Mouse (Mus musculus): ENCODE results near the gene Msrb1. TPM values are rescaled to one million over a fixed set of nuclear protein-coding genes. Genes with fewer than 3 reads are reported as not detected.

The Msrb1 gene
- 33.3 and 33.8 TPM in 2 replicates for polyA plus RNA-seq (2015; fragmentation: Nextera tagmentation; extraction: Ambion mirVana)

DNA sequence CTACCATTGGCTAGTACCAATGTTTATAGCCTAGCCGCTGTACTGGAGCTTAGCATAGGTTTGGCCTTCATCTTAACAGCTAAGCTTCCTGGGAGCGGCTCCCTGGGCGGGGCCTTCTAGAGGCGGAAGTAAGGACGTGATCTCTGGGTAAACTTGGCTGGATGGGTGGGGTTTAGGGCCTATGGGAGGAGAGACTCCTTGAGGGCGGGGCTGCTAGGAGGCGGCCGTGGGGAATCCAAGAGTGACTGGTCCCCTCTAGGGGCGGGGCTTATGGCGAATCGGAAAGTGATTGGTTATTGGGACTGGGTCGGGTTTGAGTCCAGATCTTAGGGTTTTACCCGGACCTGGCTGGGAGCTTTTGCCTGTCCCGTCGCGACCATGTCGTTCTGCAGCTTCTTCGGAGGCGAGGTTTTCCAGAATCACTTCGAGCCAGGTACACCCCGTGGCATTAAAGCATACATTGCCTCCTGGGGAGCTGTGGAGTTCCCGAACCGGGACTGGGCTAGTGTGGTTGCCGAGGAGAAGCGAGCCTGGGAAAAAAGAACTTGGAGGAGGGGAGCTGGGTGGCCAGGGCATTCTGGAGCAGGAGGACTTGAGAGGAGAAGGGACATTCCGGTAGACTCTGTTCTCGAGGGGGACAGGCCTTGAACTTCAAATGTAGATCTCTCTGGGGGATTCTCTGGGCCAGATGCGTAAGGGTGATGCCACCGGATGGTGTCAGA lies at the start of gene Msrb1:
Gene Msrb1, plus strand, starts transcription at position 313 of the 722 bp plus-strand sequence.
- peak within 1 kb of the TSS; percentile 71 for H3K4me3 ChIP-seq (ENCODE audit: low read length)
- peaks cover 20% of the 10 kb centered on the region for H3K4me1 ChIP-seq (ENCODE audit: insufficient read depth, low read length)
- H3K27ac ChIP-seq (ENCODE audit: low read length) = peak within 1 kb of the TSS; percentile 87
- WGBS = under 1% methylated on average over 29 of the region's 29 CpGs
- H3K4me2 ChIP-seq (replicated peaks; ENCODE audit: low read depth, low read length) = peak within 1 kb of the TSS; percentile 90
- H3K9ac ChIP-seq (replicated peaks; ENCODE audit: low read length) = peak within 1 kb of the TSS; percentile 89
- ATAC-seq (ENCODE audit: low FRiP score, low TSS enrichment) = peak; percentile 96
- H3K9me3 ChIP-seq (ENCODE audit: low read length) = no peaks in the 10 kb centered on the region
- 0 out of 2 replicates have a peak, but pooled peaks cover 3% of the 10 kb centered on the region for H3K36me3 ChIP-seq (ENCODE audit: insufficient read depth, low read length)
- no peaks in the 10 kb centered on the region for H3K27me3 ChIP-seq (ENCODE audit: insufficient read depth, low read length)

DNA sequence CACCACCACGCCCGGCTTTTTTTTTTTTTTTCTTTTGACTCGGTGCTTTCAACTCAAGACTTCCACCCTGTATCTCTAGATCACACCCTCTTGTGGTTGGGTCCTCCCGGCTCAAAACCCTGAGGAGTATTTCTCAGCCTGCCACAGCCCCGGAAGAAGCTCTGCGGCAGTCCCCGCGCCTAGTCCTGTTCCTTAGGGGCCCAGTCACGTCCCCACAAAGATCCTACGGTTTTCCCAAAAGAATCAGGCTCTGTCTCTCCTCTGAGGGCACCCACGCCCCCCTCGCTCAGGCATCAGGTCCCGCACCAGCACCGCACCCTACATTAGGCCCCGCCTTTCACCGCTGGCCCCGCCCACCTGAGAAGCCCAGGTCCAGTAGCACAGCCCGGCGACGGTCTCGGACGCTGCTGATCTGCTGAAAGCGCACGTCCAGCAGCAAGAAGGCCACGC lies 49.3 kb upstream of the Msrb1 start:
- Histone ChIP-seq H3K9ac (replicated peaks; ENCODE audit: low read length) (peak overlapping the region; percentile 60), H3K9me3 (ENCODE audit: low read length) (no peaks in the 10 kb centered on the region), H3K27me3 (ENCODE audit: insufficient read depth, low read length) (peaks cover 42% of the 10 kb centered on the region), H3K36me3 (ENCODE audit: insufficient read depth, low read length) (peaks cover under 1% of the 10 kb centered on the region; the same call in 1 of the 2 replicates), H3K27ac (ENCODE audit: low read length) (no peak overlapping the region), H3K4me2 (replicated peaks; ENCODE audit: low read depth, low read length) (peak overlapping the region; percentile 53), H3K4me1 (ENCODE audit: insufficient read depth, low read length) (peaks cover 18% of the 10 kb centered on the region), H3K4me3 (ENCODE audit: low read length) (peak overlapping the region; percentile 48)
- 1% methylated on average over 24 of the region's 25 CpGs for WGBS
- ATAC-seq (ENCODE audit: low FRiP score, low TSS enrichment) = peak; percentile 57

GRCm38 (mm10) chr17:24687599-24687998 lies 48.8 kb upstream of the Msrb1 start:
- Histone ChIP-seq H3K4me3 (ENCODE audit: low read length) (peak overlapping the region; percentile 48), H3K9me3 (ENCODE audit: low read length) (no peaks in the 10 kb centered on the region), H3K27ac (ENCODE audit: low read length) (no peak overlapping the region), H3K9ac (replicated peaks; ENCODE audit: low read length) (peak overlapping the region; percentile 60), H3K4me1 (ENCODE audit: insufficient read depth, low read length) (peaks cover 18% of the 10 kb centered on the region), H3K36me3 (ENCODE audit: insufficient read depth, low read length) (peaks cover 3% of the 10 kb centered on the region; the same call in 1 of the 2 replicates), H3K27me3 (ENCODE audit: insufficient read depth, low read length) (peaks cover 42% of the 10 kb centered on the region), H3K4me2 (replicated peaks; ENCODE audit: low read depth, low read length) (peak overlapping the region; percentile 53)
- no peak for ATAC-seq (ENCODE audit: low FRiP score, low TSS enrichment)
- WGBS = 19% methylated on average over 23 of the region's 23 CpGs

GRCm38 (mm10) chr17:24689251-24690081 lies 47.0 kb upstream of the Msrb1 start, which contains the start of gene Syngr3:
Gene Syngr3, minus strand, starts transcription at chr17:24689955.
- WGBS = under 1% methylated on average over 48 of the region's 55 CpGs
- Histone ChIP-seq H3K36me3 (ENCODE audit: insufficient read depth, low read length) (peaks cover 13% of the 10 kb centered on the region), H3K4me1 (ENCODE audit: insufficient read depth, low read length) (peaks cover 20% of the 10 kb centered on the region), H3K9me3 (ENCODE audit: low read length) (no peaks in the 10 kb centered on the region), H3K4me3 (ENCODE audit: low read length) (peak within 1 kb of the TSS; percentile 56), H3K4me2 (replicated peaks; ENCODE audit: low read depth, low read length) (peak within 1 kb of the TSS; percentile 88), H3K27ac (ENCODE audit: low read length) (no peak within 1 kb of the TSS), H3K27me3 (ENCODE audit: insufficient read depth, low read length) (peaks cover 42% of the 10 kb centered on the region), H3K9ac (replicated peaks; ENCODE audit: low read length) (peak within 1 kb of the TSS; percentile 63)
- ATAC-seq (ENCODE audit: low FRiP score, low TSS enrichment) = no peak

GRCm38 (mm10) chr17:24692385-24692784 lies 44.1 kb upstream of the Msrb1 start:
- no peak for ATAC-seq (ENCODE audit: low FRiP score, low TSS enrichment)
- H3K36me3 ChIP-seq (ENCODE audit: insufficient read depth, low read length) = peaks cover 13% of the 10 kb centered on the region
- H3K9ac ChIP-seq (replicated peaks; ENCODE audit: low read length) = no peak overlapping the region
- H3K9me3 ChIP-seq (ENCODE audit: low read length) = no peaks in the 10 kb centered on the region
- H3K27me3 ChIP-seq (ENCODE audit: insufficient read depth, low read length) = peaks cover 38% of the 10 kb centered on the region
- H3K4me3 ChIP-seq (ENCODE audit: low read length) = no peak overlapping the region
- no peak overlapping the region for H3K27ac ChIP-seq (ENCODE audit: low read length)
- WGBS = 88% methylated on average over 5 of the region's 5 CpGs
- H3K4me1 ChIP-seq (ENCODE audit: insufficient read depth, low read length) = peaks cover 34% of the 10 kb centered on the region
- H3K4me2 ChIP-seq (replicated peaks; ENCODE audit: low read depth, low read length) = no peak overlapping the region

GRCm38 (mm10) chr17:24695326-24696010 lies 41.0 kb upstream of the Msrb1 start:
- Histone ChIP-seq H3K9ac (replicated peaks; ENCODE audit: low read length) (peak overlapping the region; percentile 84), H3K36me3 (ENCODE audit: insufficient read depth, low read length) (peaks cover 15% of the 10 kb centered on the region), H3K27ac (ENCODE audit: low read length) (peak overlapping the region; percentile 81), H3K4me1 (ENCODE audit: insufficient read depth, low read length) (peaks cover 23% of the 10 kb centered on the region), H3K9me3 (ENCODE audit: low read length) (no peaks in the 10 kb centered on the region), H3K4me3 (ENCODE audit: low read length) (peak overlapping the region; percentile 81), H3K27me3 (ENCODE audit: insufficient read depth, low read length) (peaks cover 7% of the 10 kb centered on the region), H3K4me2 (replicated peaks; ENCODE audit: low read depth, low read length) (peak overlapping the region; percentile 87)
- ATAC-seq (ENCODE audit: low FRiP score, low TSS enrichment) = peak; percentile 37
- WGBS = 4% methylated on average over 37 of the region's 51 CpGs

GRCm38 (mm10) chr17:24696011-24696697 lies 40.3 kb upstream of the Msrb1 start, which contains the start of the genes Gfer and Noxo1:
Gene Gfer, minus strand, starts transcription at chr17:24696156.
Gene Noxo1, plus strand, starts transcription at chr17:24696234.
- Histone ChIP-seq H3K4me2 (replicated peaks; ENCODE audit: low read depth, low read length) (peak within 1 kb of the TSS; percentile 87), H3K9ac (replicated peaks; ENCODE audit: low read length) (peak within 1 kb of the TSS; percentile 84), H3K27ac (ENCODE audit: low read length) (peak within 1 kb of the TSS; percentile 81), H3K9me3 (ENCODE audit: low read length) (no peaks in the 10 kb centered on the region), H3K36me3 (ENCODE audit: insufficient read depth, low read length) (peaks cover 22% of the 10 kb centered on the region), H3K27me3 (ENCODE audit: insufficient read depth, low read length) (peaks cover under 1% of the 10 kb centered on the region; the same call in 1 of the 2 replicates), H3K4me3 (ENCODE audit: low read length) (peak within 1 kb of the TSS; percentile 81), H3K4me1 (ENCODE audit: insufficient read depth, low read length) (peaks cover 23% of the 10 kb centered on the region)
- ATAC-seq (ENCODE audit: low FRiP score, low TSS enrichment) = peak; percentile 90
- WGBS = under 1% methylated on average over 59 of the region's 76 CpGs

DNA sequence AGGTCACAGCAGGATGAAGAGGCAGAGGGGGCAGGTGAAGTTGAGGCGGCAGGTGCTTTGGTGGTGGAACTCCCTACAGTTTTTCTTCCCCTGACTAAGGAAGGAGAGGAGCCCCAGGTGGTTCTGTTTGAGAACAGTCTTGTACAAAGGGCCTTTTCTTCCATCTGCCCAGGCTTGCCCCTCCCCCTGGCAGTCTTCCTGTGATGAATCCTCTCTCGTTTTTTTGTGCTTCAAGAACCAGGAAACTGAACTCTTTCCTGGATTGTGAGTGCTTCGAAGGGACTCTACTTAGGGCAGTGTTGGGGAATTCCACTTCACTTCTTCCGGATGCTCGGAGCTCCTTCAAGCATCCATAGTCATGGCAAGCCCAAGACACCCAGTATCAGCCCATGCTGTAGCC lies 38.5 kb upstream of the Msrb1 start:
- Histone ChIP-seq H3K4me1 (ENCODE audit: insufficient read depth, low read length) (peaks cover 23% of the 10 kb centered on the region), H3K9ac (replicated peaks; ENCODE audit: low read length) (no peak overlapping the region), H3K36me3 (ENCODE audit: insufficient read depth, low read length) (peaks cover 31% of the 10 kb centered on the region), H3K27me3 (ENCODE audit: insufficient read depth, low read length) (no peaks in the 10 kb centered on the region), H3K4me2 (replicated peaks; ENCODE audit: low read depth, low read length) (no peak overlapping the region), H3K27ac (ENCODE audit: low read length) (no peak overlapping the region), H3K9me3 (ENCODE audit: low read length) (no peaks in the 10 kb centered on the region), H3K4me3 (ENCODE audit: low read length) (no peak overlapping the region)
- ATAC-seq (ENCODE audit: low FRiP score, low TSS enrichment) = no peak
- 30% methylated on average over 5 of the region's 5 CpGs for WGBS

DNA sequence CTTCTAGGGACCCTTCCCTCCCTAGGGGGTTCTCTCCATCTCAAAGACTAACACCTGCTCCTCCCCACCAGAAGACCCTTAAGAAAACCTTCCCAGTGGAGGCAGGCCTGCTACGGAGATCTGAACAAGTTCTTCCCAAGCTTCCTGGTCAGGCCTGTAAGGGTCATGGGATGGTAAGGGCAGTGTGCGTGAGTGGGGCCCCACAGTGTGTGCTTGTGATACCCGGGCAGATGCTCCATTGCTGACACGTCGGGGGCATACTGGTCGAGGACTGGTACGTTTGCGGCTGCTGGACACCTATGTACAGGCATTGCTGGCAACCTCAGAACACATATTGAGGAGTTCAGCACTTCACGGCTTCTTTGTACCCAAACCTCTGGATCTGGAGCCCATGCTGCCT lies 37.7 kb upstream of the Msrb1 start:
- H3K4me3 ChIP-seq (ENCODE audit: low read length) = no peak overlapping the region
- no peaks in the 10 kb centered on the region for H3K27me3 ChIP-seq (ENCODE audit: insufficient read depth, low read length)
- no peaks in the 10 kb centered on the region for H3K9me3 ChIP-seq (ENCODE audit: low read length)
- H3K4me2 ChIP-seq (replicated peaks; ENCODE audit: low read depth, low read length) = no peak overlapping the region
- no peak overlapping the region for H3K9ac ChIP-seq (replicated peaks; ENCODE audit: low read length)
- no peak overlapping the region for H3K27ac ChIP-seq (ENCODE audit: low read length)
- WGBS = 67% methylated on average over 9 of the region's 9 CpGs
- no peak for ATAC-seq (ENCODE audit: low FRiP score, low TSS enrichment)
- peaks cover 29% of the 10 kb centered on the region for H3K36me3 ChIP-seq (ENCODE audit: insufficient read depth, low read length)
- peaks cover 23% of the 10 kb centered on the region for H3K4me1 ChIP-seq (ENCODE audit: insufficient read depth, low read length)

Data from kidney, embryonic 16.5 days (tissue).